Mouse (Mus musculus) lung, adult 2 months (tissue): ENCODE measurements around the gene Rps18. TPM values are rescaled to one million over a fixed set of nuclear protein-coding genes. Genes with fewer than 3 reads are reported as not detected.
"Not testable (repeated sequence)": the region's sequence is repeated elsewhere in the genome, so short reads cannot be mapped to it uniquely, and the experiment has no call there.

Experiments used
- DNase-seq: peaks from one replicate; pipeline ENCODE4 v3.0.0; 2022
- H3K4me1 ChIP-seq: fragments of 200-500 bp; 2 replicates; pipeline ENCODE4 v1.6.1; 2011; ENCODE audit warnings: low read length; ENCODE audit not compliant: control insufficient read depth, insufficient read depth
- H3K4me3 ChIP-seq: fragments of 200-500 bp; replicated peaks from 2 replicates; pipeline ENCODE3; 2011; ENCODE audit warnings: low read depth, mild to moderate bottlenecking, control low read depth, low read length; ENCODE audit errors: extremely low read depth
- CTCF ChIP-seq: fragments of 200-500 bp; IDR thresholded peaks from 2 replicates; pipeline ENCODE4 v1.5.1; 2011; ENCODE audit warnings: mild to moderate bottlenecking, low read length, control low read depth; ENCODE audit not compliant: insufficient read depth
- POLR2A ChIP-seq: fragments of 200-500 bp; IDR thresholded peaks from 2 replicates; pipeline ENCODE4 v1.6.1; 2011; ENCODE audit warnings: low read depth, mild to moderate bottlenecking, control low read depth, low read length, borderline replicate concordance; ENCODE audit errors: extremely low read depth
- WGBS: fragments of 180-500 bp; shearing (Covaris S2); methylation state at CpG from one replicate; pipeline ENCODE4 v1.1.7; 2018; 5-methylcytosine and 5-hydroxymethylcytosine counted together
- polyA plus RNA-seq: library from polyadenylated mRNA; depleted of rRNA; stranded (reverse); fragments of >200 nt; gene quantifications from 2 replicates; pipeline ENCODE4 v1.2.3, GENCODE M21; 2012

The Rps18 gene
- polyA plus RNA-seq, 1 experiment = 331 TPM

- no peaks in the 10 kb centered on the region for H3K4me1 ChIP-seq
- DNase-seq = peak; percentile 52
- WGBS = 31% methylated on average over 10 of the region's 10 CpGs
- TF ChIP-seq POLR2A (no peak), CTCF (peak; percentile 71)
- no peak overlapping the region for H3K4me3 ChIP-seq
Measured at GRCm38 (mm10) chr17:33991788-33992664, 36.2 kb upstream of the Rps18 start.

GRCm38 (mm10) chr17:33982136-33982535, 26.3 kb upstream of the Rps18 start:
- peaks cover 15% of the 10 kb centered on the region for H3K4me1 ChIP-seq
- peak; percentile 65 for DNase-seq
- 5% methylated on average over 8 of the region's 8 CpGs for WGBS
- peak; percentile 68 for TF ChIP-seq CTCF
- H3K4me3 ChIP-seq = not testable (repeated sequence)

DNA sequence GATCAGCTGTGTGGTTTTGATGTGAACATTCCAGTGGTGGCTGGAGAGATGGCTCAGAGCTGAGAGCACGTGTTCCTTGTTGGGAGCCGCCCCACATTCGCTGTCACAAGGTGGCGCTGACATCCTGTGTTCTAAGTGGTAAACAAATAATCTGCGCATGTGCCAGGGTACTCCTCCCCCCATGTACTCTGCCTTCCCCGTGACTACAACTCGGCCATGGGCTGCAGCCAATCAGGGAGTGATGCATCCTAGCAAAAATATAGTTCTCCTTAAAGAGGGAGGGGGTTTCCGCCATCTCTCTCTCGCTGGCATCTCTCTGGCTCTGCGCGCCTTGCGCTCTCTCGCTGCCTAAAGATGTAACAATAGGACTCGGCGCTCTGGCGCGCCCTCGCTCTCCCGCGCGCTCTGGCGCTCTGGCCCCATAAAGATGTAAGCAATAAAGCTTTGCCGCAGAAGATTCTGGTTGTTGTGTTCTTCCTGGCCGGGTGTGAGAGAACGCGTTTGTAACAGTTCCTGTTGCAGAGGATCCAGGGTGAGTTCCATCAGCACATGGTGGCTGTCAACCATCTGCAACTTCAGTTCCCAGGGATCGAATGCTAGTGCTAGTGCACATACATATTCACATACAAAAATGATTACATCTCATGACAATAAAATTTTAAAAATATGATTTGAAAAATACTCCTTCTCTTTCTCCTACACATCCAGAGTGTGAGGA, 25.6 kb upstream of the Rps18 start:
- under 1% methylated on average over 27 of the region's 27 CpGs for WGBS
- DNase-seq = peak; percentile 73
- peak overlapping the region; percentile 58 for H3K4me3 ChIP-seq
- TF ChIP-seq POLR2A (peak; percentile 64; the same call in 1 of the 2 replicates), CTCF (peak; percentile 34; the same call in 1 of the 2 replicates)
- peaks cover 15% of the 10 kb centered on the region for H3K4me1 ChIP-seq

DNA sequence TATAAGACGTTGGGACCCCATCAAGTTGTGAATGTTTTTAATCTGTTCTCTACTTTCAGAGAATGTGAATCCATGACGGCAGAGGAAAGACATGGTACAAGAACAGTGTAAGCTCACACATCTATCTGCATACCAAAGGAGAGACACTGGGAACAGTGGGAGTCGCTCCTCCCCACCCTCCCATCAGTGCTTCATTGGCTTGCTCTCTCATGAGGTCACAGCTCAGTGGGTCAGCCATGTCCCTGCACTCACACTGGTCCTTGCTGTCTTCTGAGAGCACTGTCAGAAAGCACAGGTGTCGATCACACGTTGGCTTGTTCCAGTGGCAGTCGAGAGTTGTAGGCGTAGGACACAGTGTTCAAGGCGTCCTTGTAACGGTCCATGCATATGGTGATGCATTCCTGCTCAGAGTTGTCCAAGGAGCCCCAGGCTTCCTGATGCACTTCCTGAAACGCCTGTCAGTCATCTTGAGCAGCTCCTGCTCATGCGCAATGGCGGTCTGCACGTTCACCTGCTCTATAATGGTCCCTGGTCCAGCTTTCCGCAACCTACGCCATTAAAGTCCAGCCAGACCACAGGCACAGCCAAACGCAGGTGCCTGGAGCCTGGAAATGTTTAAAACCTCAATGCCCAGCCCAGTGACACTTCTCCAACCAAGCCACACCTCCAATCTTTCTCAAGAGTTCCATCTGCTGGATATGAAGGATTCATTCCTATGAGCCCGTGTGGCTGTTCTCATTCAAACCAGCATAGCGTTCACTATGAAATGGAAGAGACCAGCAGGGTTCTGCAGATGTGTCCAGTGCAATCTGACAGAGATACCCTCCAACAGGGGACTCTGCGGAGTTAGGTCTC, 24.6 kb upstream of the Rps18 start:
- H3K4me3 ChIP-seq = no peak overlapping the region
- no peak for TF ChIP-seq POLR2A
- TF ChIP-seq CTCF = no peak
- 69% methylated on average over 19 of the region's 19 CpGs for WGBS
- DNase-seq = no peak
- peaks cover 15% of the 10 kb centered on the region for H3K4me1 ChIP-seq

DNA sequence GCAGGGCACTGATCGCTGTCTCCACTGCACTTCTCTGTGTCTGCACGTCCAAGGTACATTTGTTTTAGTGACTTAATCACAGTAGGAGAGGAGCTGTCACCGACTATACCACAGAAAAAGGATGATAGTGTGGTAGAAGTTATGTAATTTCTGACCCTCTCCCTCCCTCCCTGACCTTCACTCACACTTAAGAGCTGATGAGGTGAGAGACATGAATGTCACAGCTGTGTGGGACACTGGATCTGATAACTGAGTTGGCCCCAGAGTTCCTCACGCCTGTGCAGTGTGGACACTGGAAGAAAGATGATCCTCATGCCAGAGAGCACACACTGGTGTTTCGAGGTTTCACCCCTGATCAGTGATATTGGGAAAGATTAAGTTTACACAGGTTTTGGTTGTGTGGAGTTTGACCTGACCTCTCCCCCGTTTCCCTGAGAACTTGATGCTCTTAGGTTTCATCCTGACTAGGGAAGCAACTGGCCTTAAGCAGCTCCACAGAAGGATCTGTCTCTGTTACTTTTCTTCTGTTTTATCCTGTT, 23.8 kb upstream of the Rps18 start:
- TF ChIP-seq POLR2A (no peak), CTCF (no peak)
- Histone ChIP-seq H3K4me3 (no peak overlapping the region), H3K4me1 (peaks cover 15% of the 10 kb centered on the region)
- no peak for DNase-seq
- 47% methylated on average over 6 of the region's 6 CpGs for WGBS

DNA sequence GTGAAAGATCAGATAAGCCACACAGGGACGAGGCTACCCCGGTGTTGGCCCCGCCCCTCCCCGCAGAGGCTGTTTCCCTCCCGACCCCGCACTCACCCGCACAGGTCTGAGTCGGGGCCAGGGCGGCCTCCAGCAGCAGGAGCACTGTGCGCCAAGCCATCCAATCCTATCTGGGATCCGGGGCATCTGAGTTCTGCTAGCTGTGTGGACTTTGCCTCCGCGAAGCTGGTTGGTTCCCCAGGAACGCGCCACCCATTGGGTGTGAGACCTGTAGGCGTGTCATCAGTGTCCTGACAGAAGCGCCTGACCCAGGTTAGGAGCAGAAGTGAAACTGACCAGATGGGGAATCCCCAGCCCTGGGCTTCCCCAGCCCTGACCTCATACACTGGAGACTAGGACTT, 22.8 kb upstream of the Rps18 start:
- peak; percentile 80 for DNase-seq
- no peak for TF ChIP-seq CTCF
- peak; percentile 84; the same call in 1 of the 2 replicates for TF ChIP-seq POLR2A
- Histone ChIP-seq H3K4me3 (peak overlapping the region; percentile 81), H3K4me1 (peaks cover 15% of the 10 kb centered on the region)
- WGBS = under 1% methylated on average over 17 of the region's 17 CpGs

- Histone ChIP-seq H3K4me1 (peaks cover 15% of the 10 kb centered on the region), H3K4me3 (peak overlapping the region; percentile 81)
- TF ChIP-seq CTCF (no peak), POLR2A (no peak)
- WGBS = 3% methylated on average over 57 of the region's 57 CpGs
- no peak for DNase-seq
Measured at GRCm38 (mm10) chr17:33977861-33978557, 22.2 kb upstream of the Rps18 start.

- Histone ChIP-seq H3K4me1 (no peaks in the 10 kb centered on the region), H3K4me3 (no peak overlapping the region)
- DNase-seq = no peak
- TF ChIP-seq CTCF = no peak
- TF ChIP-seq POLR2A = no peak
- 67% methylated on average over 3 of the region's 3 CpGs for WGBS
Measured at GRCm38 (mm10) chr17:33973572-33973971, 17.8 kb upstream of the Rps18 start.

DNA sequence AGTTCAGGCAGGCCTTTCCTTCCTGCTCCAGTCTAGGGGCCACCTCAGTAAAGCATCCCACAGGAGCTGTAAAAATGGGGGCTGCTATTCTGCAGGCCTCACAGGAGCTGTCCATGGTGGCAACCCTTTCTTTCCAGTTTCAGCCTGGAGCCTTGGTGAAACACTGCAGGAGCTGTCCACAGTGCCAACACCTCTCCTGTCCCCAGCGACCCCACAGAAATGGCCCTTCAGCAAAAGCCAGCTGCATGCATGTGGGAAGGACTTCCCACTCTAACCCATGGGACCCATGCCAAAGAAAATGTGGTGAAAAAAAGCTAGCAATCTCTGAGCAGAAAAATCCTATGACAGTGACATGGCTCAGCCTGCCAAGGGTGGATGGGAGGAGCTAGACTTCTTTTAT, 16.9 kb upstream of the Rps18 start:
- TF ChIP-seq POLR2A = no peak
- TF ChIP-seq CTCF = no peak
- no peak for DNase-seq
- WGBS = 11% methylated on average over 1 of the region's 1 CpGs
- Histone ChIP-seq H3K4me3 (no peak overlapping the region), H3K4me1 (no peaks in the 10 kb centered on the region)
